Mouse (Mus musculus) embryo, embryonic 11 days (tissue): ENCODE data around the gene Fam25c.
A peak's percentile ranks its signal among the peaks of the same experiment; 100 is the strongest.

ENCODE experiments used
- DNase-seq: peaks from one replicate; pipeline ENCODE4 v3.0.0-alpha.2; 2015

Fam25c gene

DNA sequence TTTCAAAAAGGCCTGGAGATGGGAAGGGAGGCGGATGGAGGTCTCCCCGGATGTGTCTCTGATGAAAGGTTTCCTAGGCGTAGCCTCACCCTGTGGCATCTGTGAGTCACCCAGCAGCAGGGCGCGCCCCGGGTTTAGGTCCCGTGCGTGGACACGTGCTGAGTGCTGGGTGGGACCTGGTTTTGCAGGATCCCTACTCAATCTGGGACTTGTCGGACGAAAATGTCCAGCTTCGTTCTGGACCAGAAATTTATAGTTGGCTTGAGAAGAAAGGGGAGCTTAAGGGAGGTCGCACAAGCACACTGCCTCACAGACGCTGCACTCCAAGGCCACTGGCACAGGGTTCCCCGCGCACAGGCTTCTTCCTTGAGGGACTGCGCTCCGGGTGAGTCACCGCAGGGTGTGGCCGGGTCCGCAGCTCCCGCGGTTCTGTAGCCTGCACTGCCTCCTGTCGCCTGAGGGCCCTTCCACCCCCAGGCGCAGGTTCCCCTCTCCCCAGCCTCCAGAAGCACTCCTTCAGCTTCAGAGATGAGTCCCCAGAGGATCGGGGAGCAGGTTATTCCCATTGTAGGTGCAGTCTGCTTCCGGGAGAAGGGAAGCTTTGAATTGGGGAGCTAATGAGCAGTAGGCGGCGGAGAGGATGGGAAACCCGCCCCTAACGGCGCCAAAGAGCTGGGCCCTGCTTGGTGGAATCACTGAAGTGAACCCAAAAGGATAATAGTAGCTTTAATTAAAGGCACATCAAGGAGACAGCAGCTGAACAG is 8.4 kb upstream of the Fam25c start:
- DNase-seq = peak; percentile 72

DNA sequence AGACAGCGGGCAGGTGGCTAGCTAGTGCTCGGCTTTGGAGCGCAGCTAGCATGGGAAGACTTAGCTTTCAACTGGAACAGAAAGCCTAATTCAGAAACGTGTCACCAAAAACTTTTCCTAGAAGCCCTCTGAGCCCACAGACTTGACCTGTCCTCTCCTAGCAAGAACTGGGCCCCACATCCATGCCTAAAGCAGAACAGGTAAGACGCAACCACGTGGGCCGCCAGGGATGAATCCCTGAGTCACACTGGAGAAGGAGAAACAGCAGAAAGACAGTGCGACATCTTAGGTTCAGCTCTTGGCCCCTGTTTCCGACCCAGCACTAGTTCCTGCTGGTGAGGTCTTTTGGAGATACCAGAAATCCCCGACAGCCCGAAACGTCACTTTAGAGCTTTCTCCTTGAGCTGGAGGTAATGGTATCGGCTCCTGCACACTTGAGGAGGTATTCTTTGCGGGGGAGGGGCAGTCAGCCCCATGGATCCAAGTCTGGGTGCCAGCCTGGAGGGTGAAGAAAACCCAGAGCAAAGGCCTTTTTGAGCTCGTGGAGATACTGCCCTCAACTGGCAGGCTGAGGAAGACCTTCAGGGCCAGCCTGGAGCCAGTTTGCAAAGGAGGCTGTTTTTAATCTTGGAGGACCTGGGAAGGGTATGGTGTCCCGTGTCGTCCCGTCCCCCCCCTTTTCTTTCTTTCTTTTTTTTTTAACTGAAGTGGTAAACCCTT is 7.7 kb upstream of the Fam25c start:
- DNase-seq = peak; percentile 81

DNA sequence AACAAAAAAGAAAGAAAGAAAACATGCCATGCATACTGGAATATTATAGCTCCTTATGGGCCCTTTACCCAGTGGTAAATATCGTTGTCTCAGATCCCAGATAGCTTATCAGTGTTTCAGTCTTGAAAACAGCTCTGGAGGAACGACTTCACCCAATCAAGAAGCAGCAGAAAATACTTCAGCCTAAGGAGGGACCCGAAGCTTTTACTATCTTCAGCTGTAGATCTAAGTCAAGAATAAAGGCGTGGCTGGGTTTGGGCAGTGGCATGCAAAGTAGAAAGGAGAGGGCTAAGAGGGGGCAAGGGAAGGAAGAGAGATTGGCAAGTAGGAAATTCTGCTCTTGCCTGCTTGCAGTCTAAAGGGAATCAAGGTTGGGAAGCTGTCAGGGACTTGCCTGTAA is 6.9 kb upstream of the Fam25c start:
- no peak for DNase-seq

DNA sequence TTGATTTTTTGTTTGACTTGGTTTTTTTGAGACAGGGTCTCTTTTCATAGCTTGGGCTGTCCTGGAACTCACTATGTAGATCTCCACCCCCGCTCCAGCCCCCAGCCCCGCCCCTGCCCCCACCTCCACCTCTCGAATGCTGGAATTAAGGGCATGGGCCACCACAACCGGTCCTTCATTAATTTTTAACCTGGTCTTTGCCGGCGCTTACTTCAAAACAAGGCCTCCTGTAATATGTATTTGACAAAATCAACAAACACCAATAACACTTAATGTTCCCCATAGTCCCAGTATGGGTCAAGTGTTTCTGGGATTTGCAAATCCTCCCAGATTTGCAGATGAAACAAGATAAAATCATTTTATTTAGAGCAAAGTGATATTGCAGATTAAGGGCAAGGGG is 5.0 kb upstream of the Fam25c start:
- no peak for DNase-seq

DNA sequence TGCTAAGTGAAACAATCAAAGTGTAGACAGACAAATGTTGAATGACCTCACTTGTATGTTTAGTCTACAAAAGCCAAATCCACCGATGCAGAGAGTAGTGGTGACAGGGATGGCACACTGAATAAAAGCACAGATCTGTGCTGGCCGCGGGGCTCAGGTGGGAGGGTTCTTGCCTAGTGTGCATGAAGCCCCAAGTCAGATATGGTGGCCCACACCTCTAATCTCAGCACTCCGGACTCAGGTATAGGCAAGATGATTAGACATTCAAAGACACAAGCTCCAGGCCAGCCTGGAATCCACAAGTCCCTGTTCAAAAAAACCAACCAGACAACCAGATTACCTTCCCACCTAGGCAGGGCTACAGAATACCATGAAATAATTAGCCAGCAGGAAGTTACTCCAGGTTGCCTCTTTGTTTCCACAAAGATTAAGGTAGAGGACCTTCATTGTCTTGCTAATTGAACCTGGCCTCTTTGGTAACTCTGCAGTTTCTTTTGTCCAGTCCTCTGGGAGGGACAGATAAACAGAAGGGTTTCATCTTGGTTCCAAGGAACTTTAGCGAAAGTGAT is 4.5 kb upstream of the Fam25c start:
- no peak for DNase-seq

DNA sequence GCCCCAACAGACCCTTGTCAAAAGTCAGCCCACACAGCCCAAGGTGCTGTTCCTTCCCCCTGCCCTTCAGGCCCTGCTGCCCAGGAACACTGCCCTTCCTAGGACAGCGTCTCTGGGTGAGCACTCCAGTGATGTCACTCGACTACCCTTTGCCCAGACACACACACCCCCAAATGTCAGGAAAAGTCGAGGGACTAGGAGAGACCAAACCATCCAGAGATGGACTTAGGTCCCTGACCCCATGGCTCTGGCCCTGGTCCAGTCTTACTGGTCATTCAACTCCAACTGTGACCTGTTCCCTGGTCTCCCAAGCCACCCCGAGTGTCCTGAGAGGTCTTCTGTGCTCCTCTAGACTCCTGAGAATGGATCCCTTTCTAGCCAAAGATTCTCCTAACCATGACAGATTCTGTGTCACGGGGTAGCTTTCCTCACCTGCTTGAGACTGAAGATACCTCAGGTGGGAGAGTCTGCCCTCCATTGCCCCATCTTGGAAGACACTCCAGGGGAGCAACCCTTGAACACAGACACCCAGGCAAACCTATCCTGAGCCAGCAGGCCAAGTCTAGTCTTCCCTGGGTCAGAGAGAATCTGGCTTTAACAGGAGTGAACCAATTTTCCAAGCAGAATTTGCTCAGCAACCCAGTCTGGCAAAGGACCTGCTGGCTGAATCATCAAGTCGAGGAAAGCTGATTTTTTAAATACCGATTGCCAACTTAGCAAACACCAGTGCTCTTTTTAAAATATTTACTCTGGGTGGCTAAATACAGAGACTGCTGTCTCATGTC is 2.6 kb upstream of the Fam25c start:
- DNase-seq = no peak

DNA sequence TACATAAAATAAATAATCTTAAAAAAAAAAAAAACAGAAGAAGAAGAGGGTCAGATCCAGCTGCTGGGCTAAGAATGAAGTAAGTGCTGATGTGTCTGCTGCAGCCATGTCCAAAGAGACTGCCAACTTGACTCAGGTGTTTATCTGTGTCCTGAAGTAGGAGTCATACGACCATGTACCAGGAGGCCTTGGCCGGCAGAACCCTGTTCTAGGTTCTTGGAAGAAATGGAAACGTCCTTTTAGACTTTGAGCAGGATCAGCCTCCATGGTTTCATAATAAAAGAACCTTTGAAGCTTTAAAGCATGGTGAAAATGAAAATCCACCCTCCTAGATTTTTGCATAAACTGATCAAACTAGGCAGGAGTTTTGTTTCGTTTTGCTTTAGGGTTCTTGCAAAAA is 777 bp downstream of the Fam25c start:
- no peak for DNase-seq

DNA sequence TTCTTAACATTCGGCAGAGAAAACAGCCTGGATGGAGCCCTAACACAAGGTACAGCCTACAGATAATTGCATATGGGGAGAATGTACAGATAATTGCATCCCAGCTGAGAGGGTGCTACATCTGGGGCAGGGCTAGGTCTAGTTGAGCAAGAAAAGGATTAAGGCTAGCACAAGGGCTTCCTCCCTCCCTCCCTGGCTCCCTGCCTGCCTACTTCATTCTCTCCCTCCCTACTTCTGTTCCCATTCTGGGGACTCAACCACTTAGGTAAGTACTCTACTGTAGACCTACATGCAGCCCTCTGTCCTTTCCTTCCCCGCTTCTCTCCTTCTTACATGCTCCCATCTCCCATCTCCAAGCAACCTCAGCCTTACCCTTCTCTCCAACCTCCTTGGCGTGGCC is 1.9 kb downstream of the Fam25c start:
- DNase-seq = no peak

DNA sequence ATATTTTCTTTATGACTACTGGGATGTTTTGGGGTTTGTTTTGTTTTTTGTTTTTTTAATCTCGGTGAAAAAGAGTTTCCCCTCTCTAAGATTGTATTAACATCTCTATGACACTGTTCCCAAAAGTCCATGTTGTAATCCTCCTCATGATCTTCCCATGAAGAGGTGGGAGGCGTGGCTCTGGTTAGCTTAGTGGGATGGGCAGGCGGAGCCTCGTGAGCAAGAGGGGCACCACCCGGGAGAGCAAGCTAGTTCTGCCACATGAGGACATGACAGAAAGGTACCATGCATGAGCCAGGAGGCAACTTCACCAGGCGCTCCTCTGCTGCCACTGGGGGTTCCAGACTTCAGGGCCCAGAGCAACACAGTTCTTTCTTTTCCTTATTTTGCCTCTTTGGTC is 2.7 kb downstream of the Fam25c start:
- no peak for DNase-seq

DNA sequence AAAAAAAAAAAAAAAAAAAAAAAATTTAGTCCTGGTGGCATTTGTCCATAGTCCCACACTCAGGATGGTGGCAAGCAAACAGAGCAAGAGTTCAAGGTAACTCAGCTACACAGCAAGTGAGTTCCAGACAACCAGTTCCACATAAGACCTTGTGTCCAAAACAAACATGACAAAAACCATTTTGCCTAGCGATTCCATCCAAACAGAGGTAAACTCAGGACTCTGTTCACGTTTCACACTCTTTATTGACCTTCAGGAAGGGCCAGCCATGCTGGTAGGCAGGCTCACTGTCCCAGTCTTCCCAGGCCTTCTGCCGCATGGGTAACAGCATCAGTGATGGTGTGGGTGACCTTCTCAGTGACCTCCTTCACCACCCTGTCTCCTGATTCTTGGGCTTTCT is 3.6 kb downstream of the Fam25c start:
- DNase-seq = no peak

DNA sequence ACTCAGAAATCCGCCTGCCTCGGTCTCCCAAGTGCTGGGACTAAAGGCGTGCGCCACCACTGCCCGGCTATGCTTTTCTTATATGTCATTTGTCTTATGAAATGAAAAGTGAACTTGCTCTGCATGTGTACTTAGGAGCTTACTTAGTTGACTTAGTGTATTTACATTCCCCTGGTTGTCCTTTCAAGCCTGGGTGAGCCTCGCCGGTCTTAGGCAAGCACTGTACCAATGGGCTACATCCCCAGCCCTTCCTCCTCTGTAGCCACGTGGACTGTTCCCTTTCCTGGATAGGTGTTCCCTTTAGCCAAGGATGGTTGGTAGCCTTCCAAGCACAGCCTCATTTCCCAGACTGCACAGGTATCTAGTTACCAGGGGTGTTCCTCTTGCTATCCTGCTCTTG is 6.2 kb downstream of the Fam25c start:
- no peak for DNase-seq

DNA sequence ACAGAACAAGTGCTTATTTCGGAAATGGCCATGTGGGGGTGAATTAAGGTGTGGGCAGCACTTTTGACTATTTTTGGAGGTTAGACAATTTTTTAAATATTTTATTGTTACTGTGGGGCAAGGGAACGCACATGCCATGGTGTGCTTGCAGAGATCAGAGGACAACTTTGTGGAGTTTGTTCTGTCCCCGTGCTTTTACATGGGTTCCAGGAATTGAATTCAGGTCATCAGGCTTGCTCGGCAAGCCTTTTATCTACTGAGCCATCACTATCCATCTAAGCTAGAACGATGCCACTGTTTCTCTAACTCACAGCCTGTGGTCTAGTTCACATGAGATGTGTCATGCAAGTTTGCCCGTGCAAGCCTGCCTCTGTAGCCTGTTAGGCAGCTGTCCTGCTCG is 6.9 kb downstream of the Fam25c start:
- no peak for DNase-seq

DNA sequence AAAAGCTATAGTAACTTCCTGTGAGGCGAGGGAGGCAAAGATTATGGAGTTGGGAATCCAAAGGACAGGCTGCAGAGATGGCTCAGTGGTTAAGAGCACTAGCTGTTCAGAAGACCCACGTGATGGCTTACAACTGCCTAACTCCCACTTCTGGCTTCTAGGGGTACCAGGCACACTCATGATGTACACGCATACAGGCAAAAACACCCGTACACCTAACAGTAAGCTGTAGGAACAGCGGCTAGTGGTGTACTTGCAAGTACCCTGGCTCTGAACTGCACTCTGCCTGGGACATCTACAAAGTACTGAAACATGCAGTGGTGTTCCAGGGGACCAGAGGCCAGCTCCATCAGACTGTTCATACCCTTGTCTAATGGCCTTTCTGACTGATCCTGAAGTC is 8.1 kb downstream of the Fam25c start:
- no peak for DNase-seq

DNA sequence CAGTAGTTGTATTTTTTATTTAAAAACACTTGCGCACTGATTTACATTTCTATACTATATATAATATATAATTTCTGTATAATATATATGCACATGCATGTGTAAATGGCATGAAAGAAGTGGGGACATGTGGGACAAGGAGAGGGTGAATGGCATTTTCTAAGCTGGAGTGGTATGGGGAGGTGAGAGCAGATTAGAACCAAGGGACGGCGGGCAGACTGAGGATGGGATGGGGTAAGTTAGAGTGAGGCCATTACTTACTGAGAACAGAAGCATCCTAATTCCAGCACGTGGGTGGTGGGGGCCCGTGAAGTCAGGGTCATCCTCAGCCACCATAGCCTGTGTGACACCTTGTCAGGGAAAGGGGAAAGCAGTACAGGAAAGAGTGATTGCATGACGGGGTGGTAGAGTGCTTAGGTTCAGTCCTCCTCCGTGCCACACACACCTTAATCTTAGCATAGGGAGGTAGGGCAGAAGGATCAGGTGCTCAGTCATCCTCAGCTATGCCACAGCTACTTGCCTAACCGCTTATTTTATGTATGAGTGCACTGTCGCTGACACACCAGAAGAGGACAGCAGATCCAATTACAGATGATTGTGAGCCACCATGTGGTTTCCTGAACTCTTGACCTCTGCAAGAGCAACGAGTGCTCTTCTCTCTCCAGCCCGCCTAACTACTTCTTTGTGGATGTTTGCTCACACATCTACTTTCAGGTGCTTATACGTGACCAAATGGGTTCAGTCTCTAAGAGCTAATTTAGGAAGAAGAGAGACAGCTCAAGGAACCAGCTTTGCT is 9.3 kb downstream of the Fam25c start:
- DNase-seq = peak; percentile 28

DNA sequence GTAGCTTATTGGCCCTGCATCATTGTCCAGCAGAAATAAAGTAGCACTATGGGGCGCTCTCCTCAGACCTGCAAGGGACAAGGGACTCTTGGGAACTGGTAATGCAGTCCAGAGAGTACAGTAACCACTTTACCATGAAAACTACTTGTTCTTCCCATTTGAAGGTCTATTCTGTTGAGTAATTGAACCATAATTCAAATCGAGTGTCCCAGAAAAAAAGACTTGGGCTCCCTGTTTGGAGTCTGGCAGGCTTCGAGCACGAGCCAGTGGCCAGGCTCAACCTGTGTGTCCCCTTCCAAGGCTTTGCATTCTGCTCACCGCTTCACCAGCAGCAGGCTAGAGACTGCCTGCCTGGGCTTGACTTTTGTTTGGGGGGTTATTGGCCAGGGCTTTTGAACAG is 10.9 kb downstream of the Fam25c start:
- DNase-seq = no peak

DNA sequence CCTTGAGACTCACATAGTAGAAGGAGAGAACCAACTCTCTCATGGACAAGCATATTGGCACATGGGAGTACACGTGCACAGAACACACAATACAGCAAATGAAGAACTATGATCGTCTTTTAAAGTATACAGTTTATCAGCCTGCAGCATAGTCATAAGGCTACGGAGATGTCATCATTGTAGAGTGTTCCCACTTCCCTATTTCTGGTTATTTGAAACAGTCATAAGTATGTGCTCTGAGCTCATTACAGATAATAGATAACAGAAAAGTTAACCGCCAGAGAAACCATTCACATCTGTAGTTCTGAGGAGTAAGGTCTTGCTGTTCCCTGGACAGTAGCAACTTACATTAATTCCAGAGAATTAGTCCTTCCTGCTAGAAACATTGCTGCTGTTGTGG is 12.2 kb downstream of the Fam25c start:
- DNase-seq = no peak

DNA sequence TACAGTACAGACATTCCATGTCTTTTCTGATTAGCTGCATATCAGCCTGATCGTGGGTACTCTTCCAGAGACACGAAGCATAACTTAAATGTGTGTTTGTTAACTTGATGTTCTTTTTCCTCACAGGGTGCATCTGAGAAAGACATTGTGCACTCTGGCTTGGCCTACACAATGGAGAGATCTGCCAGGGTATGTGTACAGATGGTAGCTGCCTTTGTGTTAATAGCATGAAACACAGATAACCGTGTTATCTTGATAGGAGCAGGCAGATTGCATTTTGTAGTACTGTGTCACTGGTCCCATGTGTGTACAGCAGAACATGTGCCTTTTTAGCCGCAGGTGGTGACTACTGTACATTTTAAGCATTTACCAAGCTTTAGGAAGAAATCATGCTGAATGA is 13.2 kb downstream of the Fam25c start:
- no peak for DNase-seq

DNA sequence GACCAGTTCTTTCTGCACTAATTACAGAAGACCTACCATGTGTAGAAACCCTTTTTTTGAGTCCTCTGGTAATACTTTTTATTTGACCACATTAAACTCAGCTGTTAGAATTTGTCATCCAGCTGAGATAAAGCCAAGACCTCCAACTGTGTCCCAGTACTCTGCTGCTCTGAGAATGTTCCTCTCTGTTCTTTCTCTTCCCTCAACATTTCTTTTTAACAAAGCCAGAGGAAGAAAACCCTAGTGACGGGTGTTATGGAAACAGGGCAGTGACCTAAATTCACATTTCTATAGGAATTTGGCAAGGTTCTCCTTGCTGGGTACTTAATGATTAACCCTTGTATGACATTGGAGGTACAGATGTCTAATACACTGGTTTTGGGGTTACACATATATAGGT is 15.8 kb downstream of the Fam25c start:
- no peak for DNase-seq

DNA sequence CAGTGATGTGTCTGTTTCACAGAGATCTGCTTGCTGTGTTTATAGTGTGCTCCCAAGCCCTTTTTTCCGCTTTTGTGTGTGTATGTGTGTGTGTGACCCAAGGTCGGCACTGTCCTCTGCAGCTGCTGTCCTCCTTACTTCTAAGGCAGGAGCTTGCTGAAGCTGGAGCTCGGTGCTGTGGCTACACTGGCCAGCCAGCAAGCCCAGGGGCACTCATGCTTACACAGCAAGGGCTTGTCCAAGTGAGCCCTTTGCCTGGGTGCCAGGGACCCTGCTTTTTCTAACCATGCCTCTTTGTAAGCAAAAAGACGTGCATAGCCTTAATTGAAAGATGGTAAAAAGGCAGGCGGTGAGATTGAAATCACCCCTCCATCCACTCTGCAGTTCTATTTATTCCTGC is 22.8 kb downstream of the Fam25c start:
- no peak for DNase-seq

DNA sequence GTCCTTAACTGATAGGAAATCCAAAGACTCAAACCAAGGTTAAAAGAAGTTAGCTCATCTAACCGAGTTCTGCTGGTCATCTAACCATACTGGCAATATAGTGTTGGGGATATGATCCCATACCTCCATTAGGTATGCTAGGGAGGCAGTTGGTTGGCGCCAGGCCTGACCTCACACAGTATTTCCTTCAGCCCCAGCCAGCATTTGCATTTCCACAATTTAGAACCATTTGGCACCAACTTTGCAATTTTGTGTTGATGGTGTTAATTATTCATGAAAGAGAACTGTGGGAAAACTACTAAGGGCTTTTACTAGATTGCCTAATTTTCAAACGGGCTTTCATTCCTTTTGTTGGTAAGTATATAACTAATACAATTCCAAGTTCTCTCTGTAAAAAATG is 23.3 kb downstream of the Fam25c start:
- no peak for DNase-seq

DNA sequence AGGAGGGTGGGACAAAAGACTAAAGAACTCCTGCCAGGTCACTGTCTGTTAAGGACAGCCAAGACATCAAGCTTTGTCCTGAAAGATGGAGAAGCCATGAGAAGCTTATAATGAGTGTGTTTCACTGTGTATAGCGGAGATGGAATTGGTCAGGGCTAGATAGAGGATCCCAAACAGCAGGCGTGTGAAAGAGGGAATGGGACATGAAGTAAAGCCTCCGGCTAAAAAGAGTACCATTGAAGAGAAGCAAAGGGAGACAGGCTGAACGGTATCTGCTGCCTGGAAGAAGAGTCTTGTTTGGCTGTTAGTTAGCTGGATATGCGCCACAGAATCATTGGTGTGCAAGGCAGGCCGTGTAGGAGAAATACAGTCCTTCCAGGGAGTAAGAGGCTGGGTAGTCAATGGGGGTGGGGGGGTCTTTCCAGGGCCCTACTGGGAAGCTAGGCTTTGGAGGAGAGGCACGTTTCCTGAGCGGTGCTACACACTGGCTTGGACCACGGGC is 24.5 kb downstream of the Fam25c start:
- DNase-seq = no peak

DNA sequence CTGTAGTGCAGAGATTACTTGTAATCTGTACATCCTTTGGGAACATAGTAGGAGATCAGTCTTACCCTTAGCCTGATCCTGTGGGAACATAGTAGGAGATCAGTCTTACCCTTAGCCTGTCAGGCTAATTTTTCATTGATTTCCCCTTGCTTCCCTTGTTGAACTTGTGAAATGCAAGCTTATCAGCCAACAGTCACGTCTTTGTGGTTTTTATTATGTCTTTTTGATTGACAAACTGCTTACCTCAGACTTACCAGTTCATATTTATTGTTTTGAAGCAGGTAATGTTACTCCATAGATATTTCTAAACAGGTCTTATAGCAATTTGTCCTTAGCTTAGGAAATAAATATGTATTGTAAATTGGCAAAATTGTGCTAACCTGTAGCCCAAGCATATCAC is 27.6 kb downstream of the Fam25c start:
- no peak for DNase-seq

DNA sequence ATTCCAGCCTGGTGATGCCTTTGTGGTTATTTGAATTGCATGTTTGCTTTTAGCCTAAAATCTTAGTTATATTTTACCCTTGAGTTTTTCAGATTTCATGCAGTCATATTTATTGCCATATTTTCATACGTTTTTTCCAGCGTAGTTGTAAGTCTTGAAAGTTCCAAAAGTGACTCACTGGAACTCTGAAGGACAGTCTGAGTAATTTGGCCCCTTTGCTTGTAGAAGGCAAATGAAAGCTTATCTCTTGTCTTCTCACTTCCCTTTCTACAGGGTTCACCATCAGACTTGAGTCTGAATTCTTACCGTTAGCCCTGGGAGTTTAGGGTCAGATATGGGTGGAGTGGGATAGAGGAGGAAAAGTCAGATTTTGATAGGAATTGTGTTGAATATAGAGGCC is 28.6 kb downstream of the Fam25c start:
- no peak for DNase-seq
